Mouse (Mus musculus): Measurements from ENCODE around the gene Depdc7. TPM values are rescaled to one million over a fixed set of nuclear protein-coding genes. Genes with fewer than 3 reads are reported as not detected.

The Depdc7 gene
- polyA plus RNA-seq, 1 experiment from 2014 or later: 62.4 TPM

DNA sequence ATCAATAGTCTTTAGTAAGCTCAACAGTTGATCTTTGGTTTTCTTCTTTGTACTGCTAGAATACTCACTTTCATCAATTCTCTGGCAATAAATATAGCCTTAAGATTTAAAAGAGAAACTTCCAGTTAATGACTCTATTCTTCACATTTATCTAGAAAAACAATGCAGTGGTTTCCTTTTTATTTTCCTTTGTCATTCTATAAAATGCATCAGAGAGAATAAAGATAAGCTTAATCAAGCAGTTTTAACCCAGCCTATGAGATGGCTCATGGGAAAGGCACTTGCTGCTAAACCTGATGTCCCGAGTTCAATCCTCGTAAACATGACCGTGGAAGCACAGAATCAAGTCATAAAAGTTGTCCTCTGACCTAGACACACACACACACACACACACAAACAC is 20.7 kb downstream of the Depdc7 start:
- no peak overlapping the region for H3K9ac ChIP-seq (ENCODE audit: low read depth, low read length)
- no peak overlapping the region for H3K4me2 ChIP-seq (replicated peaks; ENCODE audit: low read depth)
- TF ChIP-seq CTCF (IDR thresholded peaks at IDR 0.05; ENCODE audit: low read depth): no peak
- no peaks in the 10 kb centered on the region for H3K4me1 ChIP-seq (replicated peaks; ENCODE audit: control insufficient read depth, insufficient read depth, low read length)
- 19% methylated on average over 3 of the region's 3 CpGs for WGBS
- no peak overlapping the region for H3K4me3 ChIP-seq (ENCODE audit: low read depth, low read length)
- H3K9me3 ChIP-seq (ENCODE audit: control insufficient read depth): no peaks in the 10 kb centered on the region
- no peak overlapping the region for H3K27ac ChIP-seq (ENCODE audit: low read depth, low read length)
- ATAC-seq: no peak
- peaks cover 16% of the 10 kb centered on the region for H3K36me3 ChIP-seq (ENCODE audit: control insufficient read depth, insufficient read depth)
- no peaks in the 10 kb centered on the region for H3K27me3 ChIP-seq (replicated peaks; ENCODE audit: control insufficient read depth, insufficient read depth, low read length)

DNA sequence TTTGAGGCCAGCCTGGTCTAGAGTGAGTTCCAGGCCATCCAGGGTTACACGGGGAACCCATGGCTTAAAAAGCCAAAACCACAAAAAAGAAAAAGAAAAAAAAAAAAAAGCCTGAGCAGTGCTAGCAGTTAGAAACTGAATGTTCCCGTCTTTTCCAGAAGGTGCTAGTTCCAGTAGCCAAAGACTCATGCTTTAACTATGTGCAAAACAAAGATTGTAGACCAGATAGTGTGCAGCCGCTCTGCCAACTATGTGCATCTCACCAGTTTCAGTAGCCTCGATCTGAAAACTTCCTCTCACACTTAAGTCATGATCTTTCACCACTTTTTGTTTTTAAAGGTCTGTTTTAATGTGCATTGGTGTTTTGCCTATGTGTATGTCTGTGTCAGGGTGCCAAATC is 24.9 kb downstream of the Depdc7 start:
- no peak for TF ChIP-seq CTCF (IDR thresholded peaks at IDR 0.05; ENCODE audit: low read depth)
- 84% methylated on average over 4 of the region's 4 CpGs for WGBS
- no peak for ATAC-seq

DNA sequence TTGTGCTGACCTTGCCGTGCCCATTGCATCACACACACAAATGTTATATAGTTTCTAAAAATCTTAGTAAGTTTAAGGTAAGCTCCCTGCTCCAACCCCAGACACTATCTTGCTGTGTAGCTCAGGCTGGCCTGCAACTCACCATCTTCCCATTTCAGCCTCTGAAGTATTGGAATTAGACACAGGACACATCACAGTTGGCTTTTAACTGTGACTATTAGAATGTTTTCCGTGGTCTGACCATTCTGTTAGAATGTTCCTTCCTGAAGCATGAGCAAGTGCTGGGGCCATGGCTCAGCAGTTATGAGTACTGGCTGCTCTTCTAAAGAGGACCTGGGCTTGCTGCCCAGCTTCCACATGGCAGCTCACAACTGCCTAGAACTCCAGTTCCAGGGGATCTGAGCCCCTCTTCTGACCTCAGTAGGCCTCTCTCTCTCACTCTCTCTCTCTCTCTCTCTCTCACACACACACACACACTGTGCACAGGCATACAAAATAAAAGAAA is 25.4 kb downstream of the Depdc7 start:
- H3K27me3 ChIP-seq (replicated peaks; ENCODE audit: control insufficient read depth, insufficient read depth, low read length): no peaks in the 10 kb centered on the region
- ATAC-seq: no peak
- no peak overlapping the region for H3K4me3 ChIP-seq (ENCODE audit: low read depth, low read length)
- WGBS: 84% methylated on average over 2 of the region's 2 CpGs
- H3K9me3 ChIP-seq (ENCODE audit: control insufficient read depth): no peaks in the 10 kb centered on the region
- H3K4me2 ChIP-seq (replicated peaks; ENCODE audit: low read depth): no peak overlapping the region
- no peaks in the 10 kb centered on the region for H3K4me1 ChIP-seq (replicated peaks; ENCODE audit: control insufficient read depth, insufficient read depth, low read length)
- H3K27ac ChIP-seq (ENCODE audit: low read depth, low read length): no peak overlapping the region
- TF ChIP-seq CTCF (IDR thresholded peaks at IDR 0.05; ENCODE audit: low read depth): no peak
- no peak overlapping the region for H3K9ac ChIP-seq (ENCODE audit: low read depth, low read length)
- H3K36me3 ChIP-seq (ENCODE audit: control insufficient read depth, insufficient read depth): no peaks in the 10 kb centered on the region

More for the DNA sequence above, 24.9 kb downstream of the Depdc7 start:
- Histone ChIP-seq H3K4me2 (replicated peaks; ENCODE audit: low read depth) (no peak overlapping the region), H3K27ac (ENCODE audit: low read depth, low read length) (no peak overlapping the region), H3K36me3 (ENCODE audit: control insufficient read depth, insufficient read depth) (no peaks in the 10 kb centered on the region), H3K4me1 (replicated peaks; ENCODE audit: control insufficient read depth, insufficient read depth, low read length) (no peaks in the 10 kb centered on the region), H3K27me3 (replicated peaks; ENCODE audit: control insufficient read depth, insufficient read depth, low read length) (no peaks in the 10 kb centered on the region), H3K9me3 (ENCODE audit: control insufficient read depth) (no peaks in the 10 kb centered on the region), H3K9ac (ENCODE audit: low read depth, low read length) (no peak overlapping the region), H3K4me3 (ENCODE audit: low read depth, low read length) (no peak overlapping the region)

DNA sequence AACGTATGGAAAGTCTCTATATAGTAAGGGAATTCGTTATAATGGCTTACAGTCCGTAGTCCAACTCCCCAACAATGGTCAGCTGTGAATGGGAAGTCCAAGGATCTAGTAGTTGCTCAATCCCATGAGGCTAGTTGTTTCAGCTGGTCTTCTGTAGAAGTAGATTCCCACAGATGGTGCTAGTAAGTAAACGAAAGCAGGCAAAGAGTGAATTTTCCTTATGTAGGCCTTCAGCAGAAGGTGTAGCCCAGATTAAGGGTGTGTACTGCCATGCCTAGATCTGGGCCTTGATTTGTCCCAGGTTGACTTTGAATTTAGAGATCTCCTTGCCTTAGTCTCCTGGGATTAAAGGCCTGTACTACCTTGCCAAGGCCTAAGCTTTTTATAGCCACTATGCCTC is 26.4 kb downstream of the Depdc7 start, which contains the start of gene Pin1rt1:
TSS of gene Pin1rt1 (minus strand) at position 101 of the 400 bp plus-strand sequence.
- H3K4me3 ChIP-seq (ENCODE audit: low read depth, low read length): no peak within 1 kb of the TSS
- no peaks in the 10 kb centered on the region for H3K36me3 ChIP-seq (ENCODE audit: control insufficient read depth, insufficient read depth)
- no peaks in the 10 kb centered on the region for H3K27me3 ChIP-seq (replicated peaks; ENCODE audit: control insufficient read depth, insufficient read depth, low read length)
- H3K9ac ChIP-seq (ENCODE audit: low read depth, low read length): no peak within 1 kb of the TSS
- TF ChIP-seq CTCF (IDR thresholded peaks at IDR 0.05; ENCODE audit: low read depth): no peak
- ATAC-seq: no peak
- no peaks in the 10 kb centered on the region for H3K4me1 ChIP-seq (replicated peaks; ENCODE audit: control insufficient read depth, insufficient read depth, low read length)
- no peaks in the 10 kb centered on the region for H3K9me3 ChIP-seq (ENCODE audit: control insufficient read depth)
- WGBS: 69% methylated on average over 4 of the region's 4 CpGs
- no peak within 1 kb of the TSS for H3K4me2 ChIP-seq (replicated peaks; ENCODE audit: low read depth)
- no peak within 1 kb of the TSS for H3K27ac ChIP-seq (ENCODE audit: low read depth, low read length)

DNA sequence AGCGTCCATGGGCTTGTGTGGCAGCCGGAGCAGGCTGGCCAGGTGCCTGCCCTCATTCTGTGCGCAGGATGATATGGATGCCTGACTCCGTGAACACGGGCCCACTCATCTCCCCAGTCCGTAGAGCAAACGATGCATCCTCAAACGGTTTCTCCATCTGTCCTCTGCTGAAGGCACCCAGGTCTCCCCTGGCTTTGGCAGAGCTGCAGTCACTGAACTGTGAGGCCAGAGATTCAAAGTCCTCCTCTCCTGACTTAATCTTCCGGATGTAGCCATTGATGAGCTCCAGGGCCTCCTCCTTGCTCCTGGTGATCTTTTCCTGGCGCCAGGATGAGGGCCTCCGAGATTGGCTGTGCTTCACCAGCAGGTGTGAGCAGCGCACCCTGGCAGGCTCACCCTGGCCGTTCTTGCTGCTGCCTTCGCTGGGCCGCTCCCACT is 28.4 kb downstream of the Depdc7 start:
- H3K4me3 ChIP-seq (ENCODE audit: low read depth, low read length): no peak overlapping the region
- no peaks in the 10 kb centered on the region for H3K27me3 ChIP-seq (replicated peaks; ENCODE audit: control insufficient read depth, insufficient read depth, low read length)
- no peak overlapping the region for H3K4me2 ChIP-seq (replicated peaks; ENCODE audit: low read depth)
- no peak for ATAC-seq
- H3K4me1 ChIP-seq (replicated peaks; ENCODE audit: control insufficient read depth, insufficient read depth, low read length): no peaks in the 10 kb centered on the region
- no peak overlapping the region for H3K27ac ChIP-seq (ENCODE audit: low read depth, low read length)
- no peaks in the 10 kb centered on the region for H3K9me3 ChIP-seq (ENCODE audit: control insufficient read depth)
- no peak overlapping the region for H3K9ac ChIP-seq (ENCODE audit: low read depth, low read length)
- H3K36me3 ChIP-seq (ENCODE audit: control insufficient read depth, insufficient read depth): no peaks in the 10 kb centered on the region
- TF ChIP-seq CTCF (IDR thresholded peaks at IDR 0.05; ENCODE audit: low read depth): no peak
- WGBS: 52% methylated on average over 15 of the region's 15 CpGs

DNA sequence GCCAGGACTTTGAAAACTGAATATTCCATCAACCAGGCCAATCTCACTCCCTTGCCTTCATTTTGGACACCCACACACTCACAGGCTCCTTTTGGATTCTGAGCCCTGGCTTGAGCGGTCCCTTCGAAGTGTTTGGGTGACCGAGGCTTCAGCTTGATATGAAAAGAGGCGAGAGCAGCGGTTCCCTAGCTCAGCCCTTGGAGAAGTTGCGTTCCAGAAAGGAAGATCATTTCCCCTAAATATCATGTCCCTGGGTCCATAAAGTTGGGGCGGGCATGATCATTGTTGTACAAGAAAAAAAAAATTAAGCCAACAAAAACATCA is 30.2 kb downstream of the Depdc7 start:
- TF ChIP-seq CTCF (IDR thresholded peaks at IDR 0.05; ENCODE audit: low read depth): no peak
- Histone ChIP-seq H3K9me3 (ENCODE audit: control insufficient read depth) (no peaks in the 10 kb centered on the region), H3K4me2 (replicated peaks; ENCODE audit: low read depth) (peak overlapping the region; percentile 87), H3K36me3 (ENCODE audit: control insufficient read depth, insufficient read depth) (no peaks in the 10 kb centered on the region), H3K27me3 (replicated peaks; ENCODE audit: control insufficient read depth, insufficient read depth, low read length) (no peaks in the 10 kb centered on the region), H3K9ac (ENCODE audit: low read depth, low read length) (peak overlapping the region; percentile 79), H3K4me3 (ENCODE audit: low read depth, low read length) (peak overlapping the region; percentile 81), H3K27ac (ENCODE audit: low read depth, low read length) (peak overlapping the region; percentile 50; the same call in 1 of the 2 replicates), H3K4me1 (replicated peaks; ENCODE audit: control insufficient read depth, insufficient read depth, low read length) (no peaks in the 10 kb centered on the region)
- 2% methylated on average over 7 of the region's 7 CpGs for WGBS
- no peak for ATAC-seq
